Mouse (Mus musculus) C2C12 (cell line): ENCODE results near the gene Gpc6. TPM values are rescaled to one million over a fixed set of nuclear protein-coding genes. Genes with fewer than 3 reads are reported as not detected.

Experiments
- H3K27me3 ChIP-seq: one replicate; pipeline ENCODE4 v1.6.1; 2011; ENCODE audit not compliant: control insufficient read depth, insufficient read depth, insufficient read length
- H3K36me3 ChIP-seq: one replicate; pipeline ENCODE4 v1.6.1; 2011; ENCODE audit not compliant: control insufficient read depth, insufficient read depth
- H3K4me3 ChIP-seq: one replicate; pipeline ENCODE4 v1.5.1; 2011; ENCODE audit warnings: mild to moderate bottlenecking, control low read depth; ENCODE audit not compliant: poor library complexity, insufficient read depth, severe bottlenecking
- H3K79me2 ChIP-seq: one replicate; pipeline ENCODE4 v1.6.1; 2011; ENCODE audit not compliant: control insufficient read depth, insufficient read depth
- H3K79me3 ChIP-seq: one replicate; pipeline ENCODE4 v1.6.1; 2011; ENCODE audit warnings: low read depth, control low read depth
- H3ac ChIP-seq: one replicate; pipeline ENCODE3; 2011; ENCODE audit warnings: low read depth; ENCODE audit not compliant: control insufficient read depth, insufficient read length
- CEBPB ChIP-seq: IDR thresholded peaks from one replicate; pipeline ENCODE4 v1.6.1; 2011; ENCODE audit warnings: low read depth, mild to moderate bottlenecking, control low read depth, moderate library complexity
- CTCF ChIP-seq: IDR thresholded peaks from one replicate; pipeline ENCODE4 v1.5.1; 2011; ENCODE audit not compliant: control insufficient read depth, insufficient read depth, insufficient read length
- FOSL1 ChIP-seq: IDR thresholded peaks from one replicate; pipeline ENCODE4 v1.8.0; 2011; ENCODE audit warnings: mild to moderate bottlenecking, low read length; ENCODE audit not compliant: poor library complexity, insufficient read depth, severe bottlenecking
- MAX ChIP-seq: IDR thresholded peaks from one replicate; pipeline ENCODE4 v1.6.1; 2011; ENCODE audit warnings: mild to moderate bottlenecking, control low read depth
- MYOD1 ChIP-seq: IDR thresholded peaks from one replicate; pipeline ENCODE4 v1.6.1; 2011; ENCODE audit warnings: low read depth; ENCODE audit not compliant: control insufficient read depth, insufficient read length
- MYOG ChIP-seq: IDR thresholded peaks from one replicate; pipeline ENCODE4 v1.6.1; 2011; ENCODE audit not compliant: control insufficient read depth, insufficient read length; ENCODE audit errors: extremely low read depth
- USF1 ChIP-seq: IDR thresholded peaks from one replicate; pipeline ENCODE4 v1.6.1; 2011; ENCODE audit warnings: low read depth, mild to moderate bottlenecking, control low read depth, moderate library complexity
- polyA plus RNA-seq: library from polyadenylated mRNA; unstranded; fragments of >200 nt; fragmentation: generic; extraction: Trizol; gene quantifications from one replicate; pipeline ENCODE4 v1.2.1, GENCODE M21; 2012; ENCODE audit warnings: missing spikeins

Gene Gpc6
- polyA plus RNA-seq, 1 experiment = 9.6 TPM

GRCm38 (mm10) chr14:117817196-117817595 lies 892.1 kb downstream of the Gpc6 start:
- H3ac ChIP-seq = no peak overlapping the region
- no peaks in the 10 kb centered on the region for H3K79me2 ChIP-seq
- no peaks in the 10 kb centered on the region for H3K79me3 ChIP-seq
- H3K36me3 ChIP-seq = no peaks in the 10 kb centered on the region
- H3K27me3 ChIP-seq = no peaks in the 10 kb centered on the region
- H3K4me3 ChIP-seq = no peak overlapping the region
- TF ChIP-seq USF1 = no peak
- no peak for TF ChIP-seq FOSL1
- no peak for TF ChIP-seq CTCF
- TF ChIP-seq CEBPB = no peak
- no peak for TF ChIP-seq MAX
- TF ChIP-seq MYOG = no peak
- TF ChIP-seq MYOD1 = no peak

GRCm38 (mm10) chr14:117824491-117824890 lies 899.4 kb downstream of the Gpc6 start:
- Histone ChIP-seq H3K36me3 (no peaks in the 10 kb centered on the region), H3K4me3 (no peak overlapping the region), H3ac (no peak overlapping the region), H3K79me2 (no peaks in the 10 kb centered on the region), H3K27me3 (no peaks in the 10 kb centered on the region), H3K79me3 (no peaks in the 10 kb centered on the region)
- TF ChIP-seq CTCF = no peak
- no peak for TF ChIP-seq USF1
- TF ChIP-seq MYOG = no peak
- no peak for TF ChIP-seq FOSL1
- TF ChIP-seq MYOD1 = no peak
- TF ChIP-seq CEBPB = no peak
- no peak for TF ChIP-seq MAX

GRCm38 (mm10) chr14:117826294-117827046 lies 901.4 kb downstream of the Gpc6 start:
- Histone ChIP-seq H3K79me2 (no peaks in the 10 kb centered on the region), H3K79me3 (no peaks in the 10 kb centered on the region), H3K36me3 (no peaks in the 10 kb centered on the region), H3K27me3 (no peaks in the 10 kb centered on the region), H3ac (no peak overlapping the region), H3K4me3 (no peak overlapping the region)
- TF ChIP-seq CTCF (no peak), MYOG (no peak), MYOD1 (no peak), USF1 (no peak), FOSL1 (no peak), MAX (no peak), CEBPB (no peak)

- TF ChIP-seq MYOG (no peak), MAX (no peak), CTCF (no peak), FOSL1 (no peak), USF1 (no peak), MYOD1 (no peak), CEBPB (no peak)
- no peaks in the 10 kb centered on the region for H3K36me3 ChIP-seq
- H3K79me2 ChIP-seq = no peaks in the 10 kb centered on the region
- H3K27me3 ChIP-seq = no peaks in the 10 kb centered on the region
- no peak overlapping the region for H3ac ChIP-seq
- H3K4me3 ChIP-seq = no peak overlapping the region
- no peaks in the 10 kb centered on the region for H3K79me3 ChIP-seq
Observed at GRCm38 (mm10) chr14:117831267-117831666, 906.2 kb downstream of the Gpc6 start.

- Histone ChIP-seq H3ac (no peak overlapping the region), H3K36me3 (no peaks in the 10 kb centered on the region), H3K27me3 (no peaks in the 10 kb centered on the region), H3K79me2 (no peaks in the 10 kb centered on the region), H3K4me3 (no peak overlapping the region), H3K79me3 (no peaks in the 10 kb centered on the region)
- TF ChIP-seq USF1 (no peak), CTCF (no peak), MAX (no peak), MYOG (no peak), MYOD1 (no peak), CEBPB (no peak), FOSL1 (no peak)
Observed at GRCm38 (mm10) chr14:117831731-117832130, 906.6 kb downstream of the Gpc6 start.

- Histone ChIP-seq H3K79me3 (no peaks in the 10 kb centered on the region), H3K79me2 (no peaks in the 10 kb centered on the region), H3K36me3 (no peaks in the 10 kb centered on the region), H3ac (no peak overlapping the region), H3K27me3 (no peaks in the 10 kb centered on the region), H3K4me3 (no peak overlapping the region)
- TF ChIP-seq FOSL1 (no peak), CTCF (no peak), CEBPB (no peak), MYOD1 (no peak), MYOG (no peak), USF1 (no peak), MAX (no peak)
Observed at GRCm38 (mm10) chr14:117835506-117835905, 910.4 kb downstream of the Gpc6 start.
